Mouse (Mus musculus): ENCODE data around the gene Slc16a3. TPM values are rescaled to one million over a fixed set of nuclear protein-coding genes. Genes with fewer than 3 reads are reported as not detected.

Slc16a3 gene
- polyA plus RNA-seq, 1 experiment from 2014 or later: 176 TPM

DNA sequence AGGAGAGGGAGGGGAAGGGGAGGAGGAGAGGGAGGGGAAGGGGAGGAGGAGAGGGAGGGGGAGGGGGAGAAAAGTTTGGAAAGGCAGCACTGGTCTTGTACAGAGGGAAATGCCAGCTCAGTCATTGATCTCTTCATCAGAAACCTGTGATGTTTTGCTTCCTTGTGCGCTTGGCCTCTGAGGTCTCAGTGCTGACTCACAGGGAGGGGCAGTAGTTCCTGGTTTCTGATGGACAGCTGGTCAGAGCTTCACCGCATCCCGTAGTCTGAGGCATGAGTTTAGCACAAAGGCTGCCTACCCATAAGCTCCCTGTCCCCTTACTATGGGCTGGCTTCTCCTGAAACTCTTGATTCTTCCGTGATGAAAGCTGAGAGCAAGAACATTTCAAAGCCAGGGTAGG, 9.5 kb upstream of the Slc16a3 start:
- Histone ChIP-seq H3K27ac (ENCODE audit: low read depth, low read length) (no peak overlapping the region), H3K4me3 (ENCODE audit: low read depth, low read length) (no peak overlapping the region), H3K36me3 (ENCODE audit: control insufficient read depth, insufficient read depth, low read length) (no peaks in the 10 kb centered on the region), H3K9me3 (replicated peaks; ENCODE audit: control insufficient read depth, low read length) (no peaks in the 10 kb centered on the region), H3K4me2 (no peak overlapping the region), H3K9ac (ENCODE audit: low read depth, low read length) (no peak overlapping the region), H3K4me1 (ENCODE audit: control insufficient read depth, insufficient read depth, low read length) (0 out of 2 replicates have a peak, but pooled peaks cover 4% of the 10 kb centered on the region), H3K27me3 (ENCODE audit: control insufficient read depth, insufficient read depth, low read length) (peaks cover 3% of the 10 kb centered on the region; the same call in 1 of the 2 replicates)
- WGBS (ENCODE audit: insufficient replicate concordance): 16% methylated on average over 4 of the region's 4 CpGs
- peak; percentile 63; the same call in 1 of the 2 replicates for ATAC-seq (replicated peaks; ENCODE audit: insufficient number of reproducible peaks, low FRiP score, low TSS enrichment)

DNA sequence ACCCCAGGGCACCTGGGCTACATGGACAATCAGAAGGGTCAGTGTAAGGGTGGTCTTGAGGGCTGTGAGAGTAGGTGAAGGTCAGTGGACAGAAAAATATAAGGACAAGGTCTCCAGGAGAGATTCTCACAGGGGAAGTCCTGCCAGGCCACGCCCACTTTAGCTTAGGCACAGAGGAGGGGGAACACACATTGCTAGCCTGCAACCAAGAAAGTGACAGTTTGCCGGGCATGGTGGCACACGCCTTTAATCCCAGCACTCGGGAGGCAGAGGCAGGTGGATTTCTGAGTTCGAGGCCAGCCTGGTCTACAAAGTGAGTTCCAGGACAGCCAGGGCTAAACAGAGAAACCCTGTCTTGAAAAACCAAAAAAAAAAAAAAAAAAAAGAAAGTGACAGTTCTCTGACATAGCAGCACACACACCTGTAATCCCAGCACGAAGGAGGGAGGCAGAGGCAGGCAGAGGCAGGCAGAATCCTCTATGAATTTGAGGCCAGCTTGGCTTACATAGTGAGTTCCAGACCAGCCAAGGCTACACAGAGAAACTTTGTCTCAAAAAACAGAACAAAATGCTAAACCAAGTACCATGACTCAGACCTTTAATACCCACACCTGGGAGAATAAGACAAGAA, 8.5 kb upstream of the Slc16a3 start:
- no peak for ATAC-seq (replicated peaks; ENCODE audit: insufficient number of reproducible peaks, low FRiP score, low TSS enrichment)
- Histone ChIP-seq H3K36me3 (ENCODE audit: control insufficient read depth, insufficient read depth, low read length) (no peaks in the 10 kb centered on the region), H3K27ac (ENCODE audit: low read depth, low read length) (no peak overlapping the region), H3K9me3 (replicated peaks; ENCODE audit: control insufficient read depth, low read length) (no peaks in the 10 kb centered on the region), H3K4me3 (ENCODE audit: low read depth, low read length) (no peak overlapping the region), H3K27me3 (ENCODE audit: control insufficient read depth, insufficient read depth, low read length) (peaks cover 3% of the 10 kb centered on the region; the same call in 1 of the 2 replicates), H3K4me2 (no peak overlapping the region), H3K9ac (ENCODE audit: low read depth, low read length) (no peak overlapping the region), H3K4me1 (ENCODE audit: control insufficient read depth, insufficient read depth, low read length) (0 out of 2 replicates have a peak, but pooled peaks cover 4% of the 10 kb centered on the region)
- 36% methylated on average over 6 of the region's 6 CpGs for WGBS (ENCODE audit: insufficient replicate concordance)

DNA sequence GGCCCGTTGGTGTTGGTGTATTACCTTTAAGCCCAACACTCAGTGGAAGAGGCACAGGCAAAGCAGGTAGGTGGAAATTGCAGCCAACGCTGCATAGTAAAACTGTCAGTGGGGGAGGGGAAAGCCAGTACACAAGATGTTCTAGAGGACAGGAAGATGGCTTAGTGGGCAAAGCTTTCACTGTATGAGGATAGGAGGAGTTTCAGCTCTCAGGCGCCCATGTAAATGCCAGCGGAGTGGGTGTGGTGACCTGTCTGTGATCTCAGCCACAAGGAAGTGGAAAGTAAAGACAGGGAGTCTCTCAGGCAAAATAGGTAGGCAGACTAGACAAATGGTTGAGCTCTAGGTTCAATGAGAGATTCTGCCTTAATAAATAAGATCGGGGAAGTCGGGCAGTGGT, 7.3 kb upstream of the Slc16a3 start:
- no peak for ATAC-seq (replicated peaks; ENCODE audit: insufficient number of reproducible peaks, low FRiP score, low TSS enrichment)
- H3K9me3 ChIP-seq (replicated peaks; ENCODE audit: control insufficient read depth, low read length): no peaks in the 10 kb centered on the region
- H3K9ac ChIP-seq (ENCODE audit: low read depth, low read length): no peak overlapping the region
- H3K4me3 ChIP-seq (ENCODE audit: low read depth, low read length): no peak overlapping the region
- WGBS (ENCODE audit: insufficient replicate concordance): 90% methylated on average over 6 of the region's 6 CpGs
- H3K27me3 ChIP-seq (ENCODE audit: control insufficient read depth, insufficient read depth, low read length): peaks cover 7% of the 10 kb centered on the region
- no peak overlapping the region for H3K4me2 ChIP-seq
- H3K27ac ChIP-seq (ENCODE audit: low read depth, low read length): no peak overlapping the region
- H3K4me1 ChIP-seq (ENCODE audit: control insufficient read depth, insufficient read depth, low read length): 0 out of 2 replicates have a peak, but pooled peaks cover 4% of the 10 kb centered on the region
- H3K36me3 ChIP-seq (ENCODE audit: control insufficient read depth, insufficient read depth, low read length): no peaks in the 10 kb centered on the region

DNA sequence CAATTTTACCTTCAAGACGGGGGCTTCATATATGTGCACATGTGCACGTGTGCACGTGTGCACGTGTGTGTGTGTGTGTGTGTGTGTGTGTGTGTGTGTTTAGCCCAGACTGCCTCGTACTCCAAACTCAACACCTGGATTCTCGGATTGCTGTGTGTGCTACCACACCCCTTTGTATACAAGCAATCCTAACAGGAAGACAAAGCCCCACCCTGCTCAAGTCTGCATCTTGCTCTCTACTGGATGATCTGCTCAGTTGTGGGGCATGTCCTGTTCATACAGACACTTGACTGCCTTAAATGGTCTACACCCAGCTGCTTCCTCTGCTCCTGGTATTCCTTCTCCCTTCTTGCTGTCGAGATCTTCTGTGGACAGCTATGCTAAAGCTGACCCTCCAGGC, 3.0 kb upstream of the Slc16a3 start:
- WGBS (ENCODE audit: insufficient replicate concordance): 75% methylated on average over 7 of the region's 7 CpGs
- Histone ChIP-seq H3K4me3 (ENCODE audit: low read depth, low read length) (no peak overlapping the region), H3K36me3 (ENCODE audit: control insufficient read depth, insufficient read depth, low read length) (no peaks in the 10 kb centered on the region), H3K4me2 (no peak overlapping the region), H3K4me1 (ENCODE audit: control insufficient read depth, insufficient read depth, low read length) (peaks cover 6% of the 10 kb centered on the region), H3K9me3 (replicated peaks; ENCODE audit: control insufficient read depth, low read length) (no peaks in the 10 kb centered on the region), H3K9ac (ENCODE audit: low read depth, low read length) (no peak overlapping the region), H3K27ac (ENCODE audit: low read depth, low read length) (no peak overlapping the region), H3K27me3 (ENCODE audit: control insufficient read depth, insufficient read depth, low read length) (peaks cover 7% of the 10 kb centered on the region)
- no peak for ATAC-seq (replicated peaks; ENCODE audit: insufficient number of reproducible peaks, low FRiP score, low TSS enrichment)

DNA sequence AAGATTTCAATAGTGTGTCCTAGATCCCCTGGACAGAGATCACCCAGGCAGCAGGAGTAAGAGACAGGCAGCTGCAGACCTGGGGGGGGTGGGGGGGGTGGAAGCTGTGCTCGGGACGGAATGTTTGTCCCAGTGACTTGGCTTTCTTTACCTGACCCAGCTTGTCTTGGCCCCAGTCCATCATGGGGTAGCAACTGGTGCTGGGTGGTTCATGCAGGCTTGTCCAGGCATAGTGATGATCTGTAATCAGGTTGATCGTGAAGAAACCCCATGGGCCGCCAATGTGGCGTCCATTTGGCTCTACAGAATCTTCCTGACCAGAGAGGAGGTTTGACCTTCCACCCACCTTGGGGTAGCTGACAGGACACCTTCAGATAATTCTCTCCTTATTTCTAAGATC, 2.4 kb upstream of the Slc16a3 start:
- H3K9ac ChIP-seq (ENCODE audit: low read depth, low read length): no peak overlapping the region
- H3K9me3 ChIP-seq (replicated peaks; ENCODE audit: control insufficient read depth, low read length): no peaks in the 10 kb centered on the region
- H3K4me2 ChIP-seq: no peak overlapping the region
- H3K4me1 ChIP-seq (ENCODE audit: control insufficient read depth, insufficient read depth, low read length): peaks cover 9% of the 10 kb centered on the region
- no peak for ATAC-seq (replicated peaks; ENCODE audit: insufficient number of reproducible peaks, low FRiP score, low TSS enrichment)
- H3K27me3 ChIP-seq (ENCODE audit: control insufficient read depth, insufficient read depth, low read length): peaks cover 7% of the 10 kb centered on the region
- no peak overlapping the region for H3K27ac ChIP-seq (ENCODE audit: low read depth, low read length)
- H3K36me3 ChIP-seq (ENCODE audit: control insufficient read depth, insufficient read depth, low read length): no peaks in the 10 kb centered on the region
- no peak overlapping the region for H3K4me3 ChIP-seq (ENCODE audit: low read depth, low read length)
- 85% methylated on average over 5 of the region's 5 CpGs for WGBS (ENCODE audit: insufficient replicate concordance)

DNA sequence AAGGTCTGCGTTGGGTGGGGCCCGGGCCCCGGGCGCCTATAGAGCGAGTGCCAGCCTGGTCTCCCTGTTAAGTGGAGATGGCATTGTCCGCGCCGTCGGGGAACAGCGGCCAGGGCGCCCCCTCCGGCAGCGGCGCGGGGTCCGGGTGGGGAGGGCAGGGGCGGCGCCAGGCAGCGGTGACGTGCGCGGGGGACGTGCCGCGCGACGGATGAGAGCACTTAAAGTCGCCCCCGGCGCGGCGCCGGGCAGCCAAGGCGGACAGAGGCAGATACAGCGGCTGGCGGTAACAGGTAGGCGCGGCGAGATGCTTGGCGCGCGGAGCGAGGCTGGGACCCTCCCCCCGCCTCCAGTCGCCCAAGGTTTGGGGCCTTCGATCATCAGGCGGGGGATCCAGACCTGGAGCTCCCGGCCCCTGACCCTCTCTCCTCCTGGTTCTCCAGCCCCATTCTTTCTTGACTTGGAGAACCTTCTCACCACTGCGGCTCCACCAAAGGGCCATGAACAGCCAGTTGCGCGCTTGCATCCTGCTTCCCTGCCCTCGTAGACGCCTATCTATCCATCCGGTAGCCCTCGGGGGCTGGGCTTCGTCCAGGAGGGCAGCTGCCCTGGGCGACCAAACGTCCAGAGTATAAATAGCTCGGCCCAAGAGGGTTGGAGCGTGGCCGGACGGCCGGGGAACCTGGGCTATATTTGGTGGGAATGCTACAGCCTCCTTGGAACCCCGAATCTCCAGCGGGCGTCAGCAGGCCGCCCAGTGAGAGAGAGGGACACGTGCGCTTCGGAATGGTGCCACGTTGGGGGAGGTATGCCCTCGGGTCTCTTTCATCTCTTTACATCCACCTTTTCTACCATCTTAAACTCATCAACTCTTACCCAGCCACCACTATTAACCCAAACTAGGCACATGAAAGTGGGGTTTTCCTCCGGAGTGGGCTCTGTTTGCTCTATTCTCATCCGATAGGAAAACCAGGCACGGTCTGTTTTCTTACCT, 876 bp downstream of the Slc16a3 start:
- Histone ChIP-seq H3K36me3 (ENCODE audit: control insufficient read depth, insufficient read depth, low read length) (no peaks in the 10 kb centered on the region), H3K4me1 (ENCODE audit: control insufficient read depth, insufficient read depth, low read length) (peaks cover 29% of the 10 kb centered on the region), H3K4me3 (ENCODE audit: low read depth, low read length) (peak overlapping the region; percentile 67), H3K27me3 (ENCODE audit: control insufficient read depth, insufficient read depth, low read length) (peaks cover 3% of the 10 kb centered on the region; the same call in 1 of the 2 replicates), H3K9me3 (replicated peaks; ENCODE audit: control insufficient read depth, low read length) (no peaks in the 10 kb centered on the region), H3K9ac (ENCODE audit: low read depth, low read length) (peak overlapping the region; percentile 91), H3K27ac (ENCODE audit: low read depth, low read length) (peak overlapping the region; percentile 91), H3K4me2 (peak overlapping the region; percentile 79)
- peak; percentile 41 for ATAC-seq (replicated peaks; ENCODE audit: insufficient number of reproducible peaks, low FRiP score, low TSS enrichment)
- WGBS (ENCODE audit: insufficient replicate concordance): under 1% methylated on average over 67 of the region's 75 CpGs

DNA sequence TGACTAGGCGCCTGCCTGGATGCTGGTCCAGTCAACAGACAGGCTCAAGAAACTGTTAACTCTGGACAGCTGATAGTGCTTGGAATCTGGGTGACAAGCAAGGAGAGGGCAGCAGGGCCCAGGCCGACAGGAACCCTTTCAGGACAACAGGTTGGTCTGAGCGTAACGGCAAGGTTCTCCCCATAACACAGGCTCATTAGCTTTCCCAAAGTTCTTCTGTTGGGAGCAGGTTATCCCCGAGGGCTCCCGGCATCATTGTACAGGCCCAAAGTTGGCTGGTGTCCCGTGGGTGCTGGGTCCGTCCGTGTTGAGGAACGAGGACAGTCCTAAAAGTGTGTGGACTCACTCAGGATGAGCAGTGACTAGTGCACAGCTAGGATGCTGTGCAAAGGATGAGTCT, 1.6 kb downstream of the Slc16a3 start:
- no peaks in the 10 kb centered on the region for H3K36me3 ChIP-seq (ENCODE audit: control insufficient read depth, insufficient read depth, low read length)
- no peak for ATAC-seq (replicated peaks; ENCODE audit: insufficient number of reproducible peaks, low FRiP score, low TSS enrichment)
- H3K27me3 ChIP-seq (ENCODE audit: control insufficient read depth, insufficient read depth, low read length): peaks cover 3% of the 10 kb centered on the region; the same call in 1 of the 2 replicates
- peak overlapping the region; percentile 79 for H3K4me2 ChIP-seq
- H3K9ac ChIP-seq (ENCODE audit: low read depth, low read length): peak overlapping the region; percentile 91
- no peaks in the 10 kb centered on the region for H3K9me3 ChIP-seq (replicated peaks; ENCODE audit: control insufficient read depth, low read length)
- peak overlapping the region; percentile 67 for H3K4me3 ChIP-seq (ENCODE audit: low read depth, low read length)
- peaks cover 29% of the 10 kb centered on the region for H3K4me1 ChIP-seq (ENCODE audit: control insufficient read depth, insufficient read depth, low read length)
- H3K27ac ChIP-seq (ENCODE audit: low read depth, low read length): peak overlapping the region; percentile 91
- 8% methylated on average over 10 of the region's 10 CpGs for whole genome bisulfite sequencing (ENCODE audit: insufficient replicate concordance)

DNA sequence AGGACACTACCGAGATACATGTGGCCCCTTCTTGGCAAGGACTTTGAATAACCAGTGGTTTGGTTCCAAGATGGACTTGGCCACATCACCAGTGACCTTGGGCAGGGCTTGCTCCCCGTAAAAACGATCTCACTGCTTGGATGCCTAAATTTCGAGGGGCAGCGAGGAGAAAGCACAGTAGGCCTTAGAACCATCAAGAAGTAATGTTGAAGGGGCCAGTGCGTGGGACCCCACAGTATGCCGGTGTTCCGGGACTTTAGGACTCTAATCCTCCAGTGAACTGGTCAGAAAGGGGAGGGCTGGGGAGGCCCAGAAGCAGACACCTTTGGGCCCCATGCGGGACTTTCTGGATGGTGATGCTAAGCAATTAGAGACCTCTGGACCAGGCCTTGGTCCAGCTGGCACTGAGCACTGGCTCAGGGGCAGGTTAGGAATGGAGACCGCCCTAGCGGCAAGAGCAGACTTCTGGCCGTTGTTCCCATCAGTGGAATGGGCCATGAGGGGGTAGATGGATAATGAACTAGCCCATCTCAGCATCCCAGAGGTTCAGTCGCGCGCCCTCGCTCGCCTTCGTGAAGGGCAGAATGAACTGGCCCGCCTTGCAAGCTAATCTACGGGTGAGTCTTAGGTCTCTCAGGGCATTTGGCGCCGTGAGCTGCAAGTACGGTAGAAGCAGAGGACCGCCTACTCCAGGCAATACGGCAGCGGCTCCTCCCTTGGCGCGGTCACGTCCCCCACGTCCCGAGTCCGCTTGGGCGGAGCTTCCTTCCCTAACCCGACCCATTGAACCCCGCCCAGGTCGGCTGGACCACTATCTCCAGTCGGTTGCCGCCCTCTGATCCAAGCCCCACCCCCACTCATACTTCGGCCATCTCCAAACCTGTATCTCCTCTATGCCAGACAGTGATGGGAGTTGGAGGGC, 2.3 kb downstream of the Slc16a3 start:
- Histone ChIP-seq H3K9me3 (replicated peaks; ENCODE audit: control insufficient read depth, low read length) (no peaks in the 10 kb centered on the region), H3K4me2 (peak overlapping the region; percentile 79), H3K27ac (ENCODE audit: low read depth, low read length) (peak overlapping the region; percentile 91), H3K4me1 (ENCODE audit: control insufficient read depth, insufficient read depth, low read length) (peaks cover 30% of the 10 kb centered on the region), H3K4me3 (ENCODE audit: low read depth, low read length) (peak overlapping the region; percentile 67), H3K9ac (ENCODE audit: low read depth, low read length) (peak overlapping the region; percentile 91), H3K27me3 (ENCODE audit: control insufficient read depth, insufficient read depth, low read length) (peaks cover under 1% of the 10 kb centered on the region; the same call in 1 of the 2 replicates), H3K36me3 (ENCODE audit: control insufficient read depth, insufficient read depth, low read length) (0 out of 2 replicates have a peak, but pooled peaks cover under 1% of the 10 kb centered on the region)
- 2% methylated on average over 39 of the region's 39 CpGs for WGBS (ENCODE audit: insufficient replicate concordance)
- ATAC-seq (replicated peaks; ENCODE audit: insufficient number of reproducible peaks, low FRiP score, low TSS enrichment): peak; percentile 82
